ENCODE assay signal across 23 mouse cellular contexts in genomic region chr8:113923381-113923780, GRCm38 (mm10).
DNase-seq lines count a peak whose midpoint lies in the region; ATAC-seq lines count a peak whose summit lies in the region.
"Had no signal": no experiment of that assay in that cellular context is flagged by ENCODE, and none has a peak within 500 bp of the region (broad histone marks: within the 10 kb centered on the region; RNA-seq: fewer than 3 reads in every experiment).

No protein-coding gene starts in this region.

- 20% methylated on average over 3 of the region's 3 CpGs for WGBS in kidney, embryonic 15.5 days
- 41% methylated on average over 3 of the region's 3 CpGs for WGBS in neural tube, embryonic 15.5 days

- H3K36me3 ChIP-seq in kidney, embryonic 15.5 days = no peaks in the 10 kb centered on the region
- no peaks in the 10 kb centered on the region for H3K36me3 ChIP-seq in neural tube, embryonic 15.5 days
- H3K36me3 ChIP-seq: embryonic facial prominence, embryonic 15.5 days; forebrain, embryonic 10.5 days; G1E; heart, embryonic 13.5 days; hindbrain, embryonic 15.5 days had no signal

- no peak overlapping the region for H3K4me3 ChIP-seq in kidney, embryonic 15.5 days (replicated peaks)
- H3K4me3 ChIP-seq in neural tube, embryonic 15.5 days (replicated peaks) = no peak overlapping the region
- H3K4me3 ChIP-seq: embryonic facial prominence, embryonic 15.5 days; erythroblast, embryonic 14.5 days; forebrain, embryonic 10.5 days; heart, embryonic 13.5 days; hindbrain, embryonic 15.5 days had no signal

- H3K4me2 ChIP-seq in kidney, embryonic 15.5 days = no peak overlapping the region
- H3K4me2 ChIP-seq in neural tube, embryonic 15.5 days = no peak overlapping the region
- H3K4me2 ChIP-seq: embryonic facial prominence, embryonic 15.5 days; heart, embryonic 13.5 days; hindbrain, embryonic 15.5 days had no signal

- no peaks in the 10 kb centered on the region for H3K27me3 ChIP-seq in kidney, embryonic 15.5 days
- no peaks in the 10 kb centered on the region for H3K27me3 ChIP-seq in neural tube, embryonic 15.5 days (replicated peaks)
- H3K27me3 ChIP-seq: embryonic facial prominence, embryonic 15.5 days; heart, embryonic 13.5 days; hindbrain, embryonic 15.5 days had no signal

- ATAC-seq in kidney, embryonic 15.5 days (replicated peaks; ENCODE audit: low FRiP score) = peak; percentile 83
- no peak for ATAC-seq in neural tube, embryonic 15.5 days (ENCODE audit: low FRiP score)
- ATAC-seq: CD4-positive, CD25-positive, alpha-beta regulatory T cell, adult 4 months; forebrain, embryonic 14.5 days had no signal

- 0 out of 2 replicates have a peak overlapping the region, but pooled peaks have one; percentile 22 for H3K27ac ChIP-seq in kidney, embryonic 15.5 days
- H3K27ac ChIP-seq in neural tube, embryonic 15.5 days (replicated peaks) = no peak overlapping the region
- H3K27ac ChIP-seq: embryonic facial prominence, embryonic 15.5 days; forebrain, embryonic 10.5 days; heart, embryonic 13.5 days; hindbrain, embryonic 15.5 days had no signal

- H3K9me3 ChIP-seq in kidney, embryonic 15.5 days (replicated peaks) = no peaks in the 10 kb centered on the region
- no peaks in the 10 kb centered on the region for H3K9me3 ChIP-seq in neural tube, embryonic 15.5 days (replicated peaks)
- H3K9me3 ChIP-seq: embryonic facial prominence, embryonic 15.5 days; forebrain, embryonic 10.5 days; heart, embryonic 13.5 days; hindbrain, embryonic 15.5 days had no signal

- H3K9ac ChIP-seq in kidney, embryonic 15.5 days = no peak overlapping the region
- H3K9ac ChIP-seq in neural tube, embryonic 15.5 days (replicated peaks) = no peak overlapping the region
- H3K9ac ChIP-seq: embryonic facial prominence, embryonic 15.5 days; heart, embryonic 13.5 days; hindbrain, embryonic 15.5 days had no signal

- DNase-seq in embryo, embryonic 10.5 days (ENCODE audit: low spot score) = peak; percentile 10
- no peak for DNase-seq in embryo, embryonic 11 days
- no peak for DNase-seq in kidney, postnatal 14 days
- DNase-seq in neural tube, embryonic 10.5 days (ENCODE audit: extremely low spot score, low spot score) = peak; percentile 21
- peak; percentile 73 for DNase-seq in mesoderm, embryonic 11.5 days (ENCODE audit: low read depth, low spot score)
- no peak for DNase-seq in retina, embryonic 14.5 days (ENCODE audit: low spot score)
- DNase-seq: adrenal gland, postnatal 14 days; B cell, adult 2 months; cerebellum, adult 18-20 months; cerebellum, adult 9-11 months; cerebellum, postnatal 36 days; gastrocnemius, postnatal 14 days; heart, postnatal 36 days had no signal

- H3K4me1 ChIP-seq in kidney, embryonic 15.5 days = 0 out of 2 replicates have a peak, but pooled peaks cover 6% of the 10 kb centered on the region
- no peaks in the 10 kb centered on the region for H3K4me1 ChIP-seq in neural tube, embryonic 15.5 days
- H3K4me1 ChIP-seq: embryonic facial prominence, embryonic 15.5 days; heart, embryonic 13.5 days; hindbrain, embryonic 15.5 days had no signal

Comparison
In these comparisons a context has a peak if more than half of its experiments do, and no peak if none do; other contexts are left out.
1. DNase-seq: peak in embryo, embryonic 10.5 days (single experiment), neural tube, embryonic 10.5 days (single experiment) and mesoderm, embryonic 11.5 days (single experiment); none in embryo, embryonic 11 days (single experiment), kidney, postnatal 14 days (single experiment) and retina, embryonic 14.5 days (single experiment).